Mouse (Mus musculus): ENCODE measurements around the gene Snap91.
A peak's percentile ranks its signal among the peaks of the same experiment; 100 is the strongest.

Snap91 gene

DNA sequence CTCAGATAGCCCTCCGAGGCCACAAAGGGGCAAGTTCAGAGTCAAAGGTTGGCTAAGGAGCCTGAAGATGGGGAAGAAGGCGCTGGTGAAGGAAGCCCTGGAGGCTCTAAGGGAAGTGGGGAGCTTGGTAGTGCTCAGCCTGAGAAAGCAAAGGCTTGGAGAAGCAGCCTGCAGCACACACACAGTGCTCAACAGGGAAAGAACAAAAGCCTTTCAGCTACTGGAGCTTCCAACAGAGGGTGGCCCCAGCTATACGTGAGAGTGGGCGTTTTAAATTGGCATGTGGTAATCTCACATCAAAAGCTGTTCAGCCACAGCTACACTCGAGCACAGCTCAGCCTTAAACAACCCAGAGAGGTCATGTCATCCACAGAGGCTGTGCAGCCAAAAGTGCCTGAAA, 67.1 kb downstream of the Snap91 start:
- no peak for DNase-seq

DNA sequence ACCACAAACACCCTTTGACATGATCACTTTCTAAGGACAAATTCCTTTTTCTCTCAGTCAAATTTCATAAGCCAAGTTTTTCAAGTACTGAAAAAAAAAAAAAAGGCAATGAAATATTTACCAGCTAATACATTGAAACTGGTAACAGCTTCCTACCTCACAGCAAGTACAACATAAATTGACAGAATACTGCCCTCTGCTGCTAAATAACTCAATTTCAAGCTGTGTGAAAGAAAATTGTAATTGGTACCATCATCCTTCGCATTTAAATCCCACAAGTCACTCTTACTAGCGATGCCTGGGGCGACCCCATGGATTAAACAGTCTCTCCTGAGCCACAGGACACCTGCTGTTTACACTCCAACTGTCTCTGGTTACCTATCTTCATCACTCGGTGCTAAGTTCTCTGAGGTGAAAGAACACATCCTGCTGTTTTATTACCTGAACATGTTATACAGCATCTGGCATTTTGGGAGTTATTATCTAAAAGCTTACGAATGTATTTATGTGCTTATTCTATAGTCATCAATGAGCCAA, 69.7 kb downstream of the Snap91 start:
- no peak for DNase-seq

DNA sequence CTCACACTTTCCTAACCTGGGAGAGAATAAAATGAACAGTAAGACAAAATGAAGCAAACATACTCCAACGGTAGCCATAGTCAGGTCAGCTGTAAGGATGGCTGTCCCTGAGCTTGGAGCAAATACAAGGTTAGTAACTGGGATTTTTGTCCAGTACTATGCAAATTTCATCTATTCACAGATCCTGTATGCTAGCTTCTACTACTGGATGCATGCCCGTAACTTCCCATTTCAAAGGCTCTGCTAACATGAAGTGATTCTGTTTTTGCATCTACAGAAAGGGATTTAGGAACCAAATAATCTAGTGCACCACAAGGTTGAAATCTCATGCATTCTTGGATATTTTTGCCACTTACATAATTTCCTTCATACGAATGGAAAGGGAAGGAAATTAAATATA, 70.2 kb downstream of the Snap91 start:
- DNase-seq: no peak

DNA sequence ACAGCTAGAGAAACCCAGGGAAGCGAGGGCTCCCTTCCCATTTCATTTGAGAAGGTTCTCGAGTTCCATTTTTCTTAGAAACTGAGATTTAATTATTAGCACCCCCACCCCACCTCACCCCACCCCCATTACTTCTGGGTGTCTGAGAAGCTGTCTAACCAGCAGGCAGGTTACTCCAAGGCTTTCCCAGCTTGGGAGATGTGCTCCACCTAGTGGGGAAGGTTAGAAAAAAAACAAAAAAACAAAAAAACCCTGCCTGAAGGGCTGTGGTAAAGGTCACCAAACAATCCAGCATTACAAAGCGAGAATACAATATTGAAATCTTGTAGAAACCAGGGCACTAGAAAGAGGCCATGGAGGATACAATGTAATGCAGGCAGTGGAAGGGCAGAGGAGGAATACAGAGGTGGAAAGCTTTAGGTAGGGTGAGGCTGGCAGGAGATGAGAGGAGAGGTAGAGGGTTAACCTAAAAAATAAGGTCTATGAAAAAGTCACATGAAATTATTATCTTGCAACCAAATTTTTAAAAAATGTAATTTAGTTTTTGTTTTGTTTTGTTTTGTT, 79.8 kb downstream of the Snap91 start:
- DNase-seq: no peak

GRCm38 (mm10) chr9:86799099-86799498, 81.4 kb downstream of the Snap91 start:
- DNase-seq: no peak

GRCm38 (mm10) chr9:86798686-86799085, 81.8 kb downstream of the Snap91 start:
- no peak for DNase-seq

DNA sequence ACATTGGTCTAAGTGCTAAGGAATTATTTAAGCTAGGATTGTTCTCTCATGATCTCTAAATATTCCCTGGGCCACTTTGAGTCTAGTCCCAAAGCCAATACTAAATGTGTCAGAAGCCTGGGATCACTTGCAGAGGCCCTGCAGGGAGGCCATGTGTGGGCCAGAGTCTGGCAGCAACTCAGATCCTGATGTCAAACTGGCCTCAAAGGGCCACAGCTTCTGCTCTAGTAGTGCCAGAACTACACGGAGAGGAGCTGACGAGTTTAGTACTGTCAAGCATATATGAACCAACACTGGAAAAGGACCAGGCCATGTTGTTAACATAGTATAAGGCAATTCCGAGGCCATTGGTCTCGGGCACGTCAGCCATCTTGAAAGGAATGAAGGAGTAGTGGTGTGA, 82.3 kb downstream of the Snap91 start:
- DNase-seq: no peak

DNA sequence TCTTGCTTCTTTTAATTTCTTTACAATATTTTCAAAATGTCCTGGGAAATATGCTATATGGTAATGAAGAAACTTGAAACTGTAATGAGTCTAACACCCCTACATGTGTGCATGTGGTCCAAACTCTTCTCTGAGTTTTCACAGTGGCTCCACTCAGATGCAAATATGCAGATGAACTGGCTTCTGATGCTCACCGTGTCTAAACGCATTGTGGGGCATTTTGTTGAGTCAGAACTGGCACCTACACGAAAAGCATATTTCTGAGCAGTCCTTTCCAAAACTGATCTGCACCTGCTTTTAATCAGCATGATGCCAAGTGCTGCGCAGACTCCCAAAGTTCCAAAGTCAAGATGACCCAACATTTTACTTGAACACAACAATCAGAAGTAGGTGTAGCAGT, 82.9 kb downstream of the Snap91 start:
- no peak for DNase-seq

GRCm38 (mm10) chr9:86795236-86795635, 85.2 kb downstream of the Snap91 start:
- DNase-seq: no peak

DNA sequence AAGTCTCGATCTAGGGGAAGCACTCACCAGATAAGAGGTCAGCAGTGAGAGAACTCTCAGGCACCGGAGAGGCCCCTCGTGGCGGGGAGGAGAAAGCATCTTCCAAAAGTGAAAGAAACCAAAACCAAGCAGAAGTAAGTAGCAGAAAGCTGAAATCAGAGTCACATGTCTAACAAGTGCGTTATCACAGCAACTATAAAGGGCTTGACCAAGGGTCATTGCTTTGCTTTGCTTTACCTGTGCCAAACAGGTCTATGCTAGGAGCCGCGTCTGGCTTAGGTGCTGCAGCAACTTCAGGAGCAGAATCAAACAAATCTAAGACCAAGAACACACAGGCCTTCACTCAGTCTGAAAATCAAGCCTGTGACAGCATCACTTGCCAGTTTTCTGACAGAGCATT, 88.5 kb downstream of the Snap91 start:
- no peak for DNase-seq

- DNase-seq: no peak
These were observed 91.3 kb downstream of the Snap91 start for GRCm38 (mm10) chr9:86789186-86789585.

GRCm38 (mm10) chr9:86782836-86783235, 97.6 kb downstream of the Snap91 start:
- DNase-seq: no peak

- DNase-seq: no peak
These were observed 99.0 kb downstream of the Snap91 start for GRCm38 (mm10) chr9:86781426-86781825.

DNA sequence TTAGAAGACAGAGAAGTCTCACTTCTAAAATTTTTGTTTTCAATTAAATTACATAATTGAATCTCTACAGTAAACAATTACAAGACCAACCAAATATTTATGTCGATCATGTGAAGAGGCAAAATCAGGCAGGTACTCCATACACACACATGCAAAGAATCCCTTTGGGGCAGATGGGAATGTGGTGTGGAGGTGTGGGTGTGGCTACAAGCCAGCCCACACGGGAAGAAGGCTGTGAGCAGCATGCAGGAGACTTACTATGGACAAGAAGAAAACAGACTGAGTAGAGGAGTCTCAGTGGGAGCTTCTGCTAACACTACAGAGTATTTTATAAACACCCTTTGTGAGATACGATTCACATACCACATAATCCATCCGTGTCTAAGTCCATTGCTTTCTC, 102.2 kb downstream of the Snap91 start:
- no peak for DNase-seq

GRCm38 (mm10) chr9:86777309-86777708, 103.1 kb downstream of the Snap91 start:
- DNase-seq: no peak

DNA sequence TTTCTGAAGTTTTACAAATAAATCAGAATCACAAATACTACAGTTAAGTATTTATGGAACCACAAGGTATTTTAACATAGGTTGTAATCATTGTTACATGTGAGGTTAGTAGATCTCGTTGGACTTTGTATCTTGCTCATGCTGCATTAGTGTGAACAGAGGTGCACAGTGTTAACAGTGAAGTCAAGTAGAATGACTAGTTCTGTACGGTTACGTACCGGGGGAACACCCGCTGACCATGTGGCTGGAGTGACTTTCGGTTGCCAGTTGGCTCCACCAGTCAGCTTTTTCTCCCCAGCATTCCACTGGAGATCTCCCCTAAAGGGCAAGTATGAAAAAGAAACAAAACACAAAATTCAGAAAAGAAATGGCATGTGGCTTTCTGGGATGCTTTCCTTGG, 105.1 kb downstream of the Snap91 start:
- no peak for DNase-seq

DNA sequence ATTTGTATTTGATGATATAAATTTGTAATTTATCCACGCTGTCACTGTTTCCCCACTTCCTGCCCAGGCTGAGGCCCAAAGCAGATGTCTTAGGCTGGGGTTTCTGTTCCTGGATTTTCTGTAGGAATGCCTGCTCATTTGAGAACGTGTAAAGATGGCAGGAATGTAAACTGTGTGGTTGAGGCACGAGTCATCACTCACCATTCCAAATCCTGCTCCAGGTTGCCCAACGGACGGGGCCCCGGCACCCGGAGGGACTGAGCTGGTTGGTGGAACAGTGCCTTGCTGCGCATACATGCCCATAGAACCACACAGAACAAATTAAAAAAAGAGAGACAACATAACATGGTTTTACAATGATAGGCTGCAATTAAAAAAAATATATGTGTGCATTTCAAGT, 106.5 kb downstream of the Snap91 start:
- no peak for DNase-seq

GRCm38 (mm10) chr9:86772897-86773296, 107.6 kb downstream of the Snap91 start:
- DNase-seq: no peak

GRCm38 (mm10) chr9:86766991-86767390, 113.5 kb downstream of the Snap91 start:
- no peak for DNase-seq

GRCm38 (mm10) chr9:86764002-86764401, 116.5 kb downstream of the Snap91 start:
- no peak for DNase-seq

DNA sequence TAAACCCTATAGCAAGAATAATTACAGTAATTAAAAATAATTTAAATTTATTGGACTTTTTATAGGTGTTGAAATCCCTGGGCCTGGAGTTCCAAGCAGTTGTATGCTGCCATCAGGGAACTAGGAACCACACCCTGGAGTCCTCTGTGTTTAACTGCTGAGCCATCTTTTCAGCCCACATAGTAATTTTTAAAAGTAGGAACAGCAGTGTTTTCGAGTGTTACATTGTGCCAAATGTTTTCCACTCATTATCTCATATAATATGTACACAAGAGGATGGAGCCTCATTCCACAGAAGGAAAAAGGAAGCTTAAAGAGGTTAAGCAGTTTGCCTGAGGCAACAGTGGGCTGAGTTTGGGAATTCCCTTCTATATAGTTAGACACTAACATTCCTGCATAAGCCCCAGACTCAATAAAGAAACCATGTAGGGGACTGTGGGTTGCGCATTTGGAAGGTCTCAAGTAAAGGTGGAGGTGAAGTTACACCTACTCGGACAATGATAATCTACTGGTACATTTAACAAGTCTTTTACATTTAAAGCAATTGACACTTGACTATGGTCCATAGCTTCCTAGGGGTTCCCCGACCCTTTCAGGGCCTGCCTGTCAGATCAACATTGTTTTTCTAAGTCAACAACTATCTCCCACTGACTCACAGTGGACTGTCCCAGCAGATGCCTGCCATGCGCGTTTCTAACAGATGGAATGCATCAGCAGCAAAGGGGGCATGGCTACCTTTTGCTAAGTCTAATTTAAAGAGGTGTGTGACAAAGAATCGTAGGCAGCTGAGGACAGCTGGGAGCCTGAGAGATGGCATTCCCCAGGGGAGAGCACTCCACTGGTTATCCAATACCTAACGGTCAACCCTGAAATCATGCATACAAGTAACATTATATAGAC, 117.7 kb downstream of the Snap91 start:
- no peak for DNase-seq

DNA sequence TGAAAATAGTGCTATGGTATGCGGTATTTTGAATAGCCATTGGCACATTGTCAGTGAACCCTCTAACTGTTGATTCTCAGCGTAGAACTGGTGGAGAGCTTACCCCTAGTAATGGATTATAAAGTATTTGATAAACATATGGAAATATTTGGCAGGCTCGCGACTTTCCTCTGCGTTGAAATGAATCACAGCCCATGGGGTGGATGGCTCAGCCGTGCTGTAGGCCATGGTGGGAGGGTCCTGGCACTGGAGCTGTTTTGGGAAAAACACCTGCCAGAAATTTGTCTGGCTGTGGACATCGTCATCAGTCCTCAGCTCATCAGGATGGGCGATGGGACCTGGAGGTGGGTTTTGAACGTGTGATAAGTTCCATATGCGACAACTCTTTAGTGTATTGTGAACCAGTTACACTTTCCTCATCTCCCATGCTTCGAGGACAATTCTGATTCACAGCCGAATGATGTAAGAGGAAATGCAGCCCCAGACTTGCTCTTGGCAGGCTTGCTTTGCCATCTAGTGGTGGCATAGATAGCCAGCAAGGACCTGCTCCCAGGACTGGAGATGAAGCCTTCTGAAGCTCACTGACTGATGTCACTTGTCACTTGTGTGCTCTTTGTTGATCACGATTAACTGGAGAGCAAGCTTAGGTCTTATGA, 134.4 kb downstream of the Snap91 start:
- DNase-seq: peak; percentile 56

GRCm38 (mm10) chr9:86744041-86744440, 136.4 kb downstream of the Snap91 start:
- no peak for DNase-seq
